Comparison of ENCODE assay signal across 24 mouse cellular contexts in the genomic region with DNA sequence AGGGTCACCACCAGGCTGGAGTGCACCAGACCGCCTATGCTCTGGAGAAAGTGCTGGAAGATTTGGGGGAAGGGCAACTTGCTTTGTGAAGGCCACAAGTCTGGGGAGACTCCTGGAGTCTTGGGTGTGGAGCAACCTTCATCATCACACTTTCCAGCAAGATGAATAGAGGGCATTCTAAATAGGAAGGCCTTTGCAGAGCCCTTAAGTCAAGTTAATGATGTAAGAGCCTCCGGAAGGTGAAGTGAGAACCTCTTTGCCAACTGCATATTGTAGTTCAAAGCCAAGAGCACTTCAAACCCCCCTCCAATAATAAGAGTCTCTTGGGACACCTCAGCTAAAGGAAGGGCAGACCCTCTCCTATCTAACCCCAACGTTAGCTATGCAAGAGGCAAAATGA. TPM values are rescaled to one million over a fixed set of nuclear protein-coding genes. Genes with fewer than 3 reads are reported as not detected.
DNase-seq lines count a peak whose midpoint lies in the region; ATAC-seq and TF ChIP-seq lines count a peak whose summit lies in the region.
"Had no signal": no experiment of that assay in that cellular context is flagged by ENCODE, and none has a peak within 500 bp of the region (broad histone marks: within the 10 kb centered on the region; RNA-seq: fewer than 3 reads in every experiment).

No protein-coding gene starts in this region.

- H3K4me1 ChIP-seq in liver, embryonic 12.5 days, result peaks cover 73% of the 10 kb centered on the region
- peaks cover 42% of the 10 kb centered on the region for H3K4me1 ChIP-seq in liver, postnatal 0 days (ENCODE audit: insufficient read depth)
- peaks cover 47 to 57% of the 10 kb centered on the region in 2 experiments for H3K4me1 ChIP-seq in liver, embryonic 14.5 days (replicated peaks; ENCODE audit: control insufficient read depth in 2 of 2, insufficient read depth in 2 of 2, low read length in 1 of 2)
- peaks cover 57% of the 10 kb centered on the region for H3K4me1 ChIP-seq in lung, embryonic 15.5 days
- H3K4me1 ChIP-seq: forebrain, embryonic 13.5 days; midbrain, embryonic 15.5 days; stomach, embryonic 15.5 days had no signal

- no peaks in the 10 kb centered on the region for H3K36me3 ChIP-seq in liver, embryonic 12.5 days
- H3K36me3 ChIP-seq in liver, postnatal 0 days (replicated peaks; ENCODE audit: insufficient read depth, low read length), result no peaks in the 10 kb centered on the region
- no peaks in the 10 kb centered on the region for H3K36me3 ChIP-seq in liver, embryonic 14.5 days (replicated peaks; ENCODE audit: control insufficient read depth, insufficient read depth, low read depth)
- no peaks in the 10 kb centered on the region for H3K36me3 ChIP-seq in lung, embryonic 15.5 days
- H3K36me3 ChIP-seq: heart, embryonic 12.5 days; limb, embryonic 12.5 days; midbrain, embryonic 15.5 days; stomach, embryonic 15.5 days had no signal

- no peak overlapping the region for H3K4me3 ChIP-seq in liver, embryonic 12.5 days
- no peak overlapping the region for H3K4me3 ChIP-seq in liver, postnatal 0 days (ENCODE audit: low read depth, low read length)
- H3K4me3 ChIP-seq in liver, embryonic 14.5 days (ENCODE audit: insufficient read depth in 1 of 2, low read depth in 2 of 2, low read length in 2 of 2), result no peak overlapping the region
- no peak overlapping the region for H3K4me3 ChIP-seq in lung, embryonic 15.5 days
- H3K4me3 ChIP-seq: forebrain, embryonic 13.5 days; heart, embryonic 12.5 days; limb, embryonic 12.5 days; midbrain, embryonic 15.5 days; stomach, embryonic 15.5 days had no signal

- TF ChIP-seq CTCF in liver, postnatal 0 days (IDR thresholded peaks at IDR 0.05; ENCODE audit: low read depth), result no peak
- TF ChIP-seq CTCF in liver, embryonic 14.5 days (IDR thresholded peaks at IDR 0.05; ENCODE audit: low read depth), result no peak

- DNase-seq in liver, postnatal 0 days, result no peak
- DNase-seq in liver, embryonic 14.5 days (ENCODE audit: low read depth in 3 of 3, low spot score in 3 of 3), result no peak
- DNase-seq in lung, postnatal 36 days, result peak; percentile 73
- DNase-seq in cerebellum, adult 11-12 months, result no peak
- DNase-seq in urinary bladder, postnatal 14 days (ENCODE audit: low spot score), result no peak
- DNase-seq: adrenal gland, adult 2 months; adrenal gland, postnatal 36 days; cerebellum, adult 9-10 months; cerebellum, postnatal 36 days; gastrocnemius, postnatal 36 days; kidney, adult 11 months; kidney, postnatal 14 days; right cerebral cortex, postnatal 25 days had no signal

- ATAC-seq in liver, embryonic 12.5 days, result no peak
- no peak for ATAC-seq in liver, postnatal 0 days
- no peak for ATAC-seq in liver, embryonic 14.5 days (ENCODE audit: insufficient read depth)
- ATAC-seq in lung, embryonic 15.5 days (ENCODE audit: borderline replicate concordance, extremely low read depth, low FRiP score, low TSS enrichment), result peak; percentile 16
- ATAC-seq: CD4-positive, CD25-positive, alpha-beta regulatory T cell, adult 4 months; forebrain, embryonic 13.5 days; inflammation-experienced regulatory T-cells, adult 6 months; midbrain, embryonic 15.5 days had no signal

- no peak overlapping the region for H3K4me2 ChIP-seq in liver, embryonic 12.5 days
- no peak overlapping the region for H3K4me2 ChIP-seq in liver, postnatal 0 days (ENCODE audit: low read depth, low read length)
- H3K4me2 ChIP-seq in liver, embryonic 14.5 days (ENCODE audit: low read depth), result no peak overlapping the region
- H3K4me2 ChIP-seq in lung, embryonic 15.5 days, result no peak overlapping the region
- H3K4me2 ChIP-seq: forebrain, embryonic 13.5 days; heart, embryonic 12.5 days; hindbrain, embryonic 14.5 days; limb, embryonic 12.5 days; midbrain, embryonic 15.5 days; stomach, embryonic 15.5 days had no signal

- WGBS in liver, embryonic 12.5 days (ENCODE audit: insufficient replicate concordance), result 85% methylated on average over 3 of the region's 3 CpGs
- WGBS in liver, postnatal 0 days (ENCODE audit: insufficient replicate concordance), result 88% methylated on average over 3 of the region's 3 CpGs
- WGBS in liver, embryonic 14.5 days (ENCODE audit: insufficient replicate concordance), result 81% methylated on average over 3 of the region's 3 CpGs
- 56% methylated on average over 3 of the region's 3 CpGs for WGBS in lung, embryonic 15.5 days

- no peaks in the 10 kb centered on the region for H3K9me3 ChIP-seq in liver, embryonic 12.5 days (replicated peaks)
- H3K9me3 ChIP-seq in liver, postnatal 0 days (ENCODE audit: low read length), result no peaks in the 10 kb centered on the region
- H3K9me3 ChIP-seq in liver, embryonic 14.5 days (ENCODE audit: control insufficient read depth, low read length), result no peaks in the 10 kb centered on the region
- no peaks in the 10 kb centered on the region for H3K9me3 ChIP-seq in lung, embryonic 15.5 days
- H3K9me3 ChIP-seq: forebrain, embryonic 13.5 days; heart, embryonic 12.5 days; limb, embryonic 12.5 days; midbrain, embryonic 15.5 days; stomach, embryonic 15.5 days had no signal

- H3K27ac ChIP-seq in liver, embryonic 12.5 days, result peak overlapping the region; percentile 99
- no peak overlapping the region for H3K27ac ChIP-seq in liver, postnatal 0 days (ENCODE audit: low read depth)
- H3K27ac ChIP-seq in liver, embryonic 14.5 days, result peak overlapping the region; percentile 44; the same call in 1 of the 2 replicates
- H3K27ac ChIP-seq in lung, embryonic 15.5 days, result peak overlapping the region; percentile 93
- H3K27ac ChIP-seq: forebrain, embryonic 13.5 days; limb, embryonic 12.5 days; macrophage; midbrain, embryonic 15.5 days; stomach, embryonic 15.5 days had no signal

- H3K27me3 ChIP-seq in liver, embryonic 12.5 days (replicated peaks), result no peaks in the 10 kb centered on the region
- H3K27me3 ChIP-seq in liver, postnatal 0 days (ENCODE audit: insufficient read depth, low read length), result no peaks in the 10 kb centered on the region
- no peaks in the 10 kb centered on the region for H3K27me3 ChIP-seq in liver, embryonic 14.5 days (ENCODE audit: control insufficient read depth, insufficient read depth, low read length)
- no peaks in the 10 kb centered on the region for H3K27me3 ChIP-seq in lung, embryonic 15.5 days
- H3K27me3 ChIP-seq: forebrain, embryonic 13.5 days; heart, embryonic 12.5 days; limb, embryonic 12.5 days; midbrain, embryonic 15.5 days; stomach, embryonic 15.5 days had no signal

- TF ChIP-seq EP300 in liver, postnatal 0 days (IDR thresholded peaks at IDR 0.05; ENCODE audit: low read depth), result no peak
- TF ChIP-seq EP300 in liver, embryonic 14.5 days (IDR thresholded peaks at IDR 0.05; ENCODE audit: low read depth), result no peak

- peak overlapping the region; percentile 52 for H3K9ac ChIP-seq in liver, embryonic 12.5 days
- H3K9ac ChIP-seq in liver, postnatal 0 days (replicated peaks), result no peak overlapping the region
- H3K9ac ChIP-seq in liver, embryonic 14.5 days (replicated peaks), result no peak overlapping the region; the same call in 1 of the 2 replicates
- no peak overlapping the region for H3K9ac ChIP-seq in lung, embryonic 15.5 days
- H3K9ac ChIP-seq: forebrain, embryonic 13.5 days; heart, embryonic 12.5 days; hindbrain, embryonic 14.5 days; limb, embryonic 12.5 days; midbrain, embryonic 15.5 days; stomach, embryonic 15.5 days had no signal

RNA-seq across cellular contexts. Expression of gene Lpcat1, which starts 18.3 kb away (rescaled TPM):
- 108 and 113 TPM in 2 replicates for polyA plus RNA-seq in liver, embryonic 12.5 days (2016; fragmentation: Nextera tagmentation; extraction: Ambion mirVana)
- polyA plus RNA-seq in liver, postnatal 0 days (2015; fragmentation: Nextera tagmentation; extraction: Ambion mirVana), result 31.0 and 32.4 TPM in 2 replicates
- 49.5 and 61.0 TPM in 2 replicates for polyA plus RNA-seq in liver, embryonic 14.5 days (2012; rRNA removed)
- 63.7 and 72.5 TPM in 2 replicates for polyA plus RNA-seq in liver, embryonic 14.5 days (2014; fragmentation: Nextera tagmentation; extraction: Ambion mirVana)
- polyA plus RNA-seq in lung, embryonic 15.5 days (2015; fragmentation: Nextera tagmentation; extraction: Ambion mirVana), result 86.3 and 99.2 TPM in 2 replicates
